Mouse (Mus musculus) hindbrain, embryonic 11.5 days (tissue): ENCODE data around the gene Slc25a43. TPM values are rescaled to one million over a fixed set of nuclear protein-coding genes. Genes with fewer than 3 reads are reported as not detected.

Experiments
- ATAC-seq: fragments of 200-750 bp; cut with Nextera tagmentation; 2 replicates; pipeline ENCODE4 v1.8.0; 2017; ENCODE audit warnings: mild to moderate bottlenecking, moderate TSS enrichment, moderate library complexity; ENCODE audit not compliant: low FRiP score
- DNase-seq: peaks from one replicate; pipeline ENCODE4 v3.0.0-alpha.2; 2015; ENCODE audit warnings: low spot score
- H3K27ac ChIP-seq: fragments of 300-500 bp; sonication (generic); 2 replicates; pipeline ENCODE4 v1.5.1; 2014; ENCODE audit warnings: mild to moderate bottlenecking, low read depth, low read length
- H3K27me3 ChIP-seq: fragments of 300-500 bp; sonication (generic); 2 replicates; pipeline ENCODE4 v1.6.1; 2014; ENCODE audit warnings: mild to moderate bottlenecking, low read length, moderate library complexity, mixed read lengths; ENCODE audit not compliant: control insufficient read depth, insufficient read depth
- H3K36me3 ChIP-seq: fragments of 300-500 bp; sonication (generic); 2 replicates; pipeline ENCODE4 v1.6.1; 2014; ENCODE audit warnings: mild to moderate bottlenecking, low read length, moderate library complexity, mixed read lengths; ENCODE audit not compliant: control insufficient read depth, insufficient read depth
- H3K4me1 ChIP-seq: fragments of 300-500 bp; sonication (generic); replicated peaks from 2 replicates; pipeline ENCODE4 v1.6.1; 2014; ENCODE audit warnings: low read length, mixed read lengths; ENCODE audit not compliant: control insufficient read depth, insufficient read depth
- H3K4me2 ChIP-seq: fragments of 300-500 bp; sonication (generic); replicated peaks from 2 replicates; pipeline ENCODE4 v1.6.1; 2014; ENCODE audit warnings: mild to moderate bottlenecking, low read depth, low read length
- H3K4me3 ChIP-seq: fragments of 300-500 bp; sonication (generic); 2 replicates; pipeline ENCODE4 v1.5.1; 2014; ENCODE audit warnings: low read depth, low read length
- H3K9ac ChIP-seq: fragments of 300-500 bp; sonication (generic); 2 replicates; pipeline ENCODE4 v1.6.1; 2014; ENCODE audit warnings: low read depth, low read length
- H3K9me3 ChIP-seq: fragments of 300-500 bp; sonication (generic); 2 replicates; pipeline ENCODE4 v1.6.1; 2016; ENCODE audit warnings: low read length; ENCODE audit not compliant: control insufficient read depth
- WGBS: fragments of 180-500 bp; shearing (Covaris S2); extraction: QIAGEN DNeasy Blood & Tissue Kit; methylation state at CpG from one replicate; pipeline ENCODE4 v1.1.7; 2014; 5-methylcytosine and 5-hydroxymethylcytosine counted together
- polyA plus RNA-seq: library from polyadenylated mRNA; unstranded; fragments of >200 nt; fragmentation: Nextera tagmentation; extraction: Ambion mirVana; gene quantifications from 2 replicates; pipeline ENCODE4 v1.2.1, GENCODE M21; 2014

Slc25a43 gene
- polyA plus RNA-seq, 1 experiment from 2014 or later: 1.2 TPM

DNA sequence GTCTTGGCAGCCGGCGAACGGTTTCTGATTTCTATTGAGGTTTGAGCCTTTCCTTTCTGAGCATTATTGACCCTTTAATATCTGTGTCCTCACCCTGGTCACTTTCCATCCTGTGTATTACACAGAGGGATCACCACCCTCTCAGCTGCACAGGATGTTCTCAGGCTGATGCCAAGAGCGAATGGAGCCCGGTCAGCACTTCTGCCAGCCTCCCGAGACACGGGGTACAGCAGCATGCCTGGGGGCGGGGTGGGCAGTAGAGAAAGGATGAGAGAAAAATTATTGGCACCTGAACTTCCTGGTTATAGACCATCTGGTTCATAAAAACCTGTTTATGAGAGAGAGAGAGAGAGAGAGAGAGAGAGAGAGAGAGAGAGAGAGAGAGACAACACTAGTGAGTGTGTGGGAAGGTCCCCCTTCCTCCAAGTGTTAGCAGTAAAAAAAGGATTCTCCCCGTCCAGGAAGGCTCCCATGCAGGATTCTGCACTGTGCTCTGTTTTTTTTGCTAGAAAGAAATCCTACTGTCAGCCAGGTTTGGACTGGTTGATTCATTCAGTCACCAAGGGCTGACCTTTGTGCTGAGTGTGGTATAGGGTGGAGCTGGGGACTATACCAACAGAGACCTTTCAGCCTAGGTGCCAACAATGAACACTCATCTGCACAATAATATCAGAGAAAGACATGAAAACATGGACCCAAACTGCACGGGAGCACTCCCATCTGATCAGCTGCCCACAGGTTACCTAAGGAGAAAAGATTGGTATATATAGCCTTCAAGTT lies 80.7 kb downstream of the Slc25a43 start:
- H3K9me3 ChIP-seq: no peaks in the 10 kb centered on the region
- H3K4me2 ChIP-seq: no peak overlapping the region
- whole genome bisulfite sequencing: 83% methylated on average over 10 of the region's 10 CpGs
- H3K9ac ChIP-seq: no peak overlapping the region
- H3K27me3 ChIP-seq: no peaks in the 10 kb centered on the region
- H3K4me1 ChIP-seq: no peaks in the 10 kb centered on the region
- ATAC-seq (no peak), DNase-seq (no peak)
- H3K36me3 ChIP-seq: no peaks in the 10 kb centered on the region
- H3K4me3 ChIP-seq: no peak overlapping the region
- H3K27ac ChIP-seq: no peak overlapping the region

DNA sequence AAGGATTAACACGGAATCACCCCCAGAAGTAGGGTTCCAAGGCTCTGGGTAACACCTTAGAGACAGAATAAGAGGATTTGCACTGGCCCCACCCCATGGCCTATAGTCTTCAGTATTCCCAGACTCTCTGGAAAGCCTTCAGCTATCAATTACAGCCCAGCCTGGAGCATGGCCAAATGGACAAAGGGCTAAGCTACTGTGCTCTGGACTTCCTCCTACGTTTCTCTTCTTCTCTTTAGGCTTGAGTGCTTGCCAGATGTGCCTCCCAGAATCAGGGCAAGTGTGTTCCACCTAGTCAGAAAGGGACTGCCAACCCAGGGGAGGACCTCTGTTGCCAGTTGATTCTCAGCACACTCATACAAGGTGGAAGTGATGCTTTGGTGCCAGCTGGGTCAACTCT lies 81.6 kb downstream of the Slc25a43 start:
- no peak overlapping the region for H3K4me2 ChIP-seq
- no peaks in the 10 kb centered on the region for H3K4me1 ChIP-seq
- DNase-seq: no peak
- no peak overlapping the region for H3K27ac ChIP-seq
- H3K36me3 ChIP-seq: no peaks in the 10 kb centered on the region
- no peaks in the 10 kb centered on the region for H3K9me3 ChIP-seq
- H3K9ac ChIP-seq: no peak overlapping the region
- ATAC-seq: no peak
- 78% methylated on average over 2 of the region's 2 CpGs for WGBS
- no peaks in the 10 kb centered on the region for H3K27me3 ChIP-seq
- H3K4me3 ChIP-seq: no peak overlapping the region

Other genes with a start within 250 kb of the Slc25a43 start
- 490 and 494 TPM in 2 replicates for gene Pgrmc1, start 145.5 kb upstream of the Slc25a43 start, polyA plus RNA-seq
- gene Akap17b, start 98.3 kb upstream of the Slc25a43 start, polyA plus RNA-seq: 5.0 and 5.9 TPM in 2 replicates
- 838 and 896 TPM in 2 replicates for gene Slc25a5, start 52.0 kb downstream of the Slc25a43 start, polyA plus RNA-seq
- 123 and 138 TPM in 2 replicates for gene Ube2a, start 130.2 kb downstream of the Slc25a43 start, polyA plus RNA-seq
- gene C330007P06Rik, start 130.5 kb downstream of the Slc25a43 start, polyA plus RNA-seq: 38.9 and 41.4 TPM in 2 replicates
- gene Nkrf, start 159.2 kb downstream of the Slc25a43 start, polyA plus RNA-seq: 7.9 and 8.4 TPM in 2 replicates
- 57.5 and 62.8 TPM in 2 replicates for gene Sept6, start 248.1 kb downstream of the Slc25a43 start, polyA plus RNA-seq